Mouse (Mus musculus) heart, postnatal 25 days (tissue): ENCODE data around the gene Psmc1. TPM values are rescaled to one million over a fixed set of nuclear protein-coding genes. Genes with fewer than 3 reads are reported as not detected.
A peak's percentile ranks its signal among the peaks of the same experiment; 100 is the strongest.

Experiments used
- DNase-seq: peaks from one replicate; pipeline ENCODE4 v3.0.0; 2022; ENCODE audit warnings: low spot score
- intact Hi-C: fragments of 180-260 bp; cut with DNase I; formaldehyde crosslinking; loops from one replicate; pipeline ENCODE4 v1.15.1; 2025
- total RNA-seq, 2 experiments: library from RNA; stranded (reverse); gene quantifications; 2 replicates each; pipeline ENCODE4 v1.2.3; 2021

The Psmc1 gene
- 100 to 1,000 TPM; 119 to 132 TPM for total RNA-seq

GRCm38 (mm10) chr12:100109986-100110696, at the start of gene Psmc1:
Gene Psmc1, plus strand, starts transcription at chr12:100110154.
- intact Hi-C loops = loop anchor here (5.0 kb wide), 1 partner anchor 213 kb away; no protein-coding TSS in a partner anchor
- peak; percentile 51 for DNase-seq

GRCm38 (mm10) chr12:100061071-100061470, 48.9 kb upstream of the Psmc1 start:
- DNase-seq = no peak
- intact Hi-C loops = no loop called here

- intact Hi-C loops = no loop called here
- peak; percentile 17 for DNase-seq
These were observed 48.1 kb upstream of the Psmc1 start for GRCm38 (mm10) chr12:100061826-100062225.

- intact Hi-C loops = no loop called here
- DNase-seq = no peak
These were observed 47.4 kb upstream of the Psmc1 start for GRCm38 (mm10) chr12:100062584-100062983.

GRCm38 (mm10) chr12:100065109-100065508, 44.8 kb upstream of the Psmc1 start:
- intact Hi-C loops = no loop called here
- no peak for DNase-seq

- DNase-seq = no peak
- intact Hi-C loops = no loop called here
These were observed 42.5 kb upstream of the Psmc1 start for GRCm38 (mm10) chr12:100067477-100067876.

- intact Hi-C loops = no loop called here
- no peak for DNase-seq
These were observed 36.7 kb upstream of the Psmc1 start for GRCm38 (mm10) chr12:100073201-100073672.

- intact Hi-C loops = no loop called here
- DNase-seq = no peak
These were observed 34.2 kb upstream of the Psmc1 start for GRCm38 (mm10) chr12:100075715-100076114.

- DNase-seq = peak; percentile 41
- intact Hi-C loops = no loop called here
These were observed 30.2 kb upstream of the Psmc1 start for GRCm38 (mm10) chr12:100079636-100080286.

- DNase-seq = no peak
- intact Hi-C loops = no loop called here
These were observed 21.9 kb upstream of the Psmc1 start for GRCm38 (mm10) chr12:100088026-100088425.

- intact Hi-C loops = no loop called here
- no peak for DNase-seq
These were observed 20.7 kb upstream of the Psmc1 start for GRCm38 (mm10) chr12:100089265-100089664.

GRCm38 (mm10) chr12:100090750-100091149, 19.2 kb upstream of the Psmc1 start:
- DNase-seq = no peak
- intact Hi-C loops = no loop called here

GRCm38 (mm10) chr12:100093046-100093445, 16.9 kb upstream of the Psmc1 start:
- DNase-seq = no peak
- intact Hi-C loops = no loop called here

- DNase-seq = no peak
- intact Hi-C loops = loop anchor here (5.0 kb wide), 1 partner anchor 133 kb away; no protein-coding TSS in a partner anchor
These were observed 9.8 kb upstream of the Psmc1 start for GRCm38 (mm10) chr12:100099971-100100706.

GRCm38 (mm10) chr12:100100707-100101030, 9.3 kb upstream of the Psmc1 start:
- intact Hi-C loops = loop anchor here (5.0 kb wide), 1 partner anchor 133 kb away; no protein-coding TSS in a partner anchor
- no peak for DNase-seq

- DNase-seq = no peak
- intact Hi-C loops = loop anchor here (5.0 kb wide), 1 partner anchor 134 kb away; no protein-coding TSS in a partner anchor
These were observed 8.3 kb upstream of the Psmc1 start for GRCm38 (mm10) chr12:100101651-100102050.

- no peak for DNase-seq
- intact Hi-C loops = loop anchor here (5.0 kb wide), 1 partner anchor 137 kb away; no protein-coding TSS in a partner anchor
These were observed 5.4 kb upstream of the Psmc1 start for GRCm38 (mm10) chr12:100104530-100104929.

GRCm38 (mm10) chr12:100106275-100106895, 3.6 kb upstream of the Psmc1 start:
- intact Hi-C loops = loop anchor here (1.0 to 5.0 kb wide), 3 partner anchors 154 to 1023 kb away; no protein-coding TSS in a partner anchor
- DNase-seq = no peak

- intact Hi-C loops = loop anchor here (2.0 to 5.0 kb wide), 2 partner anchors 155 to 210 kb away; no protein-coding TSS in a partner anchor
- DNase-seq = no peak
These were observed 2.5 kb upstream of the Psmc1 start for GRCm38 (mm10) chr12:100107436-100107835.

- intact Hi-C loops = no loop called here
- no peak for DNase-seq
These were observed 6.0 kb downstream of the Psmc1 start for GRCm38 (mm10) chr12:100115982-100116381.
